Mouse (Mus musculus) lung, adult 2 months (tissue): ENCODE measurements around the gene Hyal2.

Experiments used
- CTCF ChIP-seq: fragments of 200-500 bp; IDR thresholded peaks from 2 replicates; pipeline ENCODE4 v1.5.1; 2011; ENCODE audit warnings: mild to moderate bottlenecking, low read length, control low read depth; ENCODE audit not compliant: insufficient read depth
- POLR2A ChIP-seq: fragments of 200-500 bp; IDR thresholded peaks from 2 replicates; pipeline ENCODE4 v1.6.1; 2011; ENCODE audit warnings: low read depth, mild to moderate bottlenecking, control low read depth, low read length, borderline replicate concordance; ENCODE audit errors: extremely low read depth

DNA sequence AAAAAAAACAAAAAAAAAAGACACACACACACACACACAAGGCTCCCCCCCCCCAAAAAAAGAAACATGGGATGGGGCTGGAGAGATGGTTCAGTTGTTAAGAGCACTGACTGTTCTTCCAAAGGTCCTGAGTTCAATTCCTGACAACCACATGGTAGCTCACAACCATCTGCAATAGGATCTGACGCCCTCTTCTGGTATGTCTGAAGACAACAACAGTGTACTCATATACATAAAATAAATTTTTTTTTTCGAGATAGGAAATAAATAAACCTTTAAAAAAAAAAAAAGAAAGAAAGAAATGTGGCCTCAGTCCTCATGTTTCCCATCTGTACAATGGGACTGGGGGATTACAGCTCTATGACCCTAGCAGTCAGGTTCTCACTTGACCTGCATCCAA is 49.7 kb downstream of the Hyal2 start:
- TF ChIP-seq POLR2A (no peak), CTCF (no peak)
